Mouse (Mus musculus) granulocyte monocyte progenitor cell, adult 5-6 weeks (primary cell): ENCODE data around the gene Alg1. TPM values are rescaled to one million over a fixed set of nuclear protein-coding genes. Genes with fewer than 3 reads are reported as not detected.
"Not testable (repeated sequence)": the region's sequence is repeated elsewhere in the genome, so short reads cannot be mapped to it uniquely, and the experiment has no call there.

Experiments
- ATAC-seq: replicated peaks from 2 replicates; pipeline ENCODE4 v1.8.0; 2016; ENCODE audit warnings: mild to moderate bottlenecking, moderate TSS enrichment, inconsistent platforms; ENCODE audit not compliant: poor library complexity, severe bottlenecking
- total RNA-seq, 2 experiments: library from RNA; stranded (forward) in 1 of 2; stranded (reverse) in 1 of 2; fragments of 200-712, 200-1000 nt in 1 of 2; fragments of >200 nt in 1 of 2; fragmentation: Nextera tagmentation in 1 of 2; gene quantifications; 2 replicates each; pipeline ENCODE4 v1.2.3; 2014 to 2017

The Alg1 gene
- total RNA-seq (2014; fragmentation: Nextera tagmentation), result 16.7 and 26.9 TPM in 2 replicates
- 18.3 and 19.9 TPM in 2 replicates for total RNA-seq (2017)

DNA sequence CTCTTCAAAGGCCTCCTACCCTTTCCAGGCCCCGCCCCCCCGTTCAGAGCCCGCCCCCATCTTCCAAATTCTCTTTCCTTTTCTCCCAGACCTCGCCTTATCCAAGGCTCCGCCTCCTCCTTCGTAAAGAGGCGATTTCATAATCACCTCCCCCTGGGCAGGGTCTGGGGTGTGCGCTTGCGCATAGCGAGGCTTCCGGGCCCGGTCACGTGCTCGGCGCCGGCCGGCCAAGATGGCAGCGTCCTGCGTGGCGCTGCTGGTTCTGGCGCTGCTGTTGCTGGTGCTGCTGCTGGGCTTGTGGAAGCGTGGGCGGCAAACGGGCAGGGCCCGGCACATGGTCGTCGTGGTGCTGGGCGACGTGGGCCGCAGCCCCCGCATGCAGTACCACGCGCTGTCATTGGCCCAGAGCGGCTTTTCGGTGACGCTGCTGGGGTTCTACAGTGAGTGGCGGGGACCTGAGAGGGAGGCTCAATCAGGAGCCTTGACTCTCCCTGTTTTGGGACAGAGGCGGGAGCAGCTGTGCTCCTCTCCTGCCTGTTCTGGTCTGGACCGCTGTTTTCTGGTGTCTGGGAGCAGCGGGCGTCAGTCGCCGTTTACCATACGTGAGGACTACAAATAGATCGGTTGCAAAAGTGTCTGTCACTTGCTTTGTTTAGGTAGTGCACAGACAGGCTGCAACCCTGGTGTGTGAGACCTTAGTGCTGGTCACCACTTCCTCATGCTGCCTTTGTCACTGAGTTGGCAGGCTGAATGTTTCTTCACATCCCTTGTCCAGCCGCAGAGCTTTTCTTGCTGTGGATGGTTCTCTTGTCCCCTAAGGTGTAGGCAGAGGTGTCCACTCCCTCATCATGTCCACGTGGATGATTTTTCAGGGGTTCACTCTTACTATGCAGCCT, at the start of gene Alg1:
Alg1 (plus strand) TSS at position 204 of the 896 bp plus-strand sequence.
- ATAC-seq, result peak; percentile 87

GRCm38 (mm10) chr16:5184101-5184500, 49.3 kb upstream of the Alg1 start:
- ATAC-seq, result no peak

GRCm38 (mm10) chr16:5184956-5185355, 48.5 kb upstream of the Alg1 start:
- no peak for ATAC-seq

GRCm38 (mm10) chr16:5185691-5186090, 47.7 kb upstream of the Alg1 start:
- ATAC-seq, result no peak

DNA sequence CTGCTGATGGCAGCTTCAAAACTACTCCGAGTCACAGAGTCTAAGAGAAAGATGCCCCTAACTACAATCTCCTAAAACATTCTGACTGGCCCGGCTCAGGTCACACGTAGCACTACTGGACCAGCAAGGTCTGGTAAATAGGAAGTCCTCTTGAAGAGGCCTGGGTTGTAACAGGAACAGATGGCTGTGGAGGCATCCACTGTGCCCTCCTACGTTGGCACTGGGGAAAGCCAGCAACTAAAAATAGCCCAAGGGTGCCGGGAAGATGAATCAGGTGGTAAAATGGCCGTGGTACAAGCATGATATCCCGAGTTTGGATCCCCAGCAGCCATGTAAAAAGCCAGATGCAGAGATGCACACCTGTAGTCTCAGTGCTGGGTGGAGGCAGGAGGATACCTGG, 47.2 kb upstream of the Alg1 start:
- 0 out of 2 replicates have a peak, but pooled peaks have one; percentile 20 for ATAC-seq

GRCm38 (mm10) chr16:5195080-5195479, 38.3 kb upstream of the Alg1 start:
- peak; percentile 83 for ATAC-seq

DNA sequence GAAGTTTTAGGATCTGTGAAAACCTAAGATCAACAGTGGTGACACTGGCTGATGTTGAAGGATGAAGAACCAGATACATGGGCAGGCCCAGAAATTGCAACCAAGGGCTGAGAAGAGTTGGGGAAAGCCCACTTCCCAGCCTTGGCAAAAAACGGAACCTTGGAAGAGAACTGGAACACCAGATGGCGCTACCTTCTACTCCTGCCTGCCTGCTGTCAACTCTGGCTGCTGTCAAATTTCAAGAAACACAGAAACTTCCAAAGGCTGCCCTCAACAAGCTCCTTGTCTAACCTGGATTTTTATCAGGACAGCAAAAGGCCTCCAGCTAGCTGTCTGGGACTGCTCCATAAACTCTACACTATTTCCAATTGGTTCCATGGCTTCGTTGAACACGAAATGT, 30.7 kb upstream of the Alg1 start:
- peak; percentile 60 for ATAC-seq

- peak; percentile 28 for ATAC-seq
Observed at GRCm38 (mm10) chr16:5203200-5203599, 30.2 kb upstream of the Alg1 start.

- ATAC-seq, result peak; percentile 73
Observed at GRCm38 (mm10) chr16:5203668-5204433, 29.6 kb upstream of the Alg1 start, which contains the start of gene Nagpa. Gene Nagpa, minus strand, starts transcription at chr16:5204012.

GRCm38 (mm10) chr16:5205431-5205970, 27.9 kb upstream of the Alg1 start:
- ATAC-seq, result no peak

- ATAC-seq, result no peak
Observed at GRCm38 (mm10) chr16:5206051-5206450, 27.4 kb upstream of the Alg1 start.

- ATAC-seq, result peak; percentile 94
Observed at GRCm38 (mm10) chr16:5210365-5210764, 23.1 kb upstream of the Alg1 start.

- ATAC-seq, result no peak
Observed at GRCm38 (mm10) chr16:5212150-5212549, 21.3 kb upstream of the Alg1 start.

GRCm38 (mm10) chr16:5214126-5214525, 19.3 kb upstream of the Alg1 start:
- no peak for ATAC-seq

- ATAC-seq, result no peak
Observed at GRCm38 (mm10) chr16:5216686-5217085, 16.7 kb upstream of the Alg1 start.

- no peak for ATAC-seq
Observed at GRCm38 (mm10) chr16:5217341-5218133, 15.9 kb upstream of the Alg1 start.

GRCm38 (mm10) chr16:5221403-5221802, 12.0 kb upstream of the Alg1 start:
- ATAC-seq, result no peak

- no peak for ATAC-seq
Observed at GRCm38 (mm10) chr16:5222140-5222539, 11.3 kb upstream of the Alg1 start, which contains the start of gene AU021092. Gene AU021092, minus strand, starts transcription at chr16:5222299.

- ATAC-seq, result not testable (repeated sequence)
Observed at GRCm38 (mm10) chr16:5226534-5226933, 6.9 kb upstream of the Alg1 start.

DNA sequence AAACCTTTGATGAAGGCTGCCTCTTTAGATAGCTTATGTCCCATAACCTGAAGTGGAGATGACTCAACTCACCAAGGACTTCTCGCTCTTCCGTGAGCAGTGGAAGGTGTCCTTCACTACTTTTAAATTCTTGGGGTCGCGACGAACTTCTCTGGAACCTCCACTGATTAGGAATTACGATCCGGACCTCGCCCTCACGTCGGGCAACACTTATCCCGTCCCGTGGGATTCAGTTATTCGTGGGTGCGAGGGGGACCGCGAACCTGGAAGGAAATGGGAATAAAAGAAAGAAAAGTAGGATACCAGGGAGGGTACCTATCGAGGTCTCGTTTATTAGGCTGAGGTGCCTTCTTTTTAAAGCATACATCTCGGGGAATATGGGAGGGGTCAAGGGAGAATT, 5.9 kb upstream of the Alg1 start:
- ATAC-seq, result not testable (repeated sequence)
